Mouse (Mus musculus): ENCODE results near the gene Cd22. TPM values are rescaled to one million over a fixed set of nuclear protein-coding genes. Genes with fewer than 3 reads are reported as not detected.
A peak's percentile ranks its signal among the peaks of the same experiment; 100 is the strongest.
"Not testable (repeated sequence)": the region's sequence is repeated elsewhere in the genome, so short reads cannot be mapped to it uniquely, and the experiment has no call there.

The Cd22 gene
- total RNA-seq (2014; fragmentation: Nextera tagmentation) (4.0 and 8.6 TPM in 2 replicates), total RNA-seq (2017) (0.27 TPM in 1 of 2 replicates, not detected in the other)

GRCm38 (mm10) chr7:30880176-30880575 is at the start of gene Cd22:
Gene Cd22, minus strand, starts transcription at chr7:30880342.
- no peak for ATAC-seq (replicated peaks; ENCODE audit: low FRiP score, low TSS enrichment, poor library complexity, severe bottlenecking)

GRCm38 (mm10) chr7:30924581-30924980 is 44.4 kb upstream of the Cd22 start, which contains the start of gene Hamp2:
Gene Hamp2, minus strand, starts transcription at chr7:30924681.
- not testable (repeated sequence) for ATAC-seq (replicated peaks; ENCODE audit: low FRiP score, low TSS enrichment, poor library complexity, severe bottlenecking)

GRCm38 (mm10) chr7:30924071-30924470 is 43.9 kb upstream of the Cd22 start:
- ATAC-seq (replicated peaks; ENCODE audit: low FRiP score, low TSS enrichment, poor library complexity, severe bottlenecking), result no peak

- not testable (repeated sequence) for ATAC-seq (replicated peaks; ENCODE audit: low FRiP score, low TSS enrichment, poor library complexity, severe bottlenecking)
Observed at GRCm38 (mm10) chr7:30922490-30922889, 42.3 kb upstream of the Cd22 start.

- peak; percentile 92 for ATAC-seq (replicated peaks; ENCODE audit: low FRiP score, low TSS enrichment, poor library complexity, severe bottlenecking)
Observed at GRCm38 (mm10) chr7:30920217-30920616, 40.1 kb upstream of the Cd22 start.

- no peak for ATAC-seq (replicated peaks; ENCODE audit: low FRiP score, low TSS enrichment, poor library complexity, severe bottlenecking)
Observed at GRCm38 (mm10) chr7:30917219-30917618, 37.1 kb upstream of the Cd22 start.

GRCm38 (mm10) chr7:30916713-30917112 is 36.6 kb upstream of the Cd22 start:
- ATAC-seq (replicated peaks; ENCODE audit: low FRiP score, low TSS enrichment, poor library complexity, severe bottlenecking), result no peak

GRCm38 (mm10) chr7:30914732-30915131 is 34.6 kb upstream of the Cd22 start, which contains the start of gene Mag:
Gene Mag, minus strand, starts transcription at chr7:30914873.
- ATAC-seq (replicated peaks; ENCODE audit: low FRiP score, low TSS enrichment, poor library complexity, severe bottlenecking), result no peak

- ATAC-seq (replicated peaks; ENCODE audit: low FRiP score, low TSS enrichment, poor library complexity, severe bottlenecking), result no peak
Observed at GRCm38 (mm10) chr7:30909773-30910172, 29.6 kb upstream of the Cd22 start.

- no peak for ATAC-seq (replicated peaks; ENCODE audit: low FRiP score, low TSS enrichment, poor library complexity, severe bottlenecking)
Observed at GRCm38 (mm10) chr7:30908992-30909431, 28.9 kb upstream of the Cd22 start.

- ATAC-seq (replicated peaks; ENCODE audit: low FRiP score, low TSS enrichment, poor library complexity, severe bottlenecking), result no peak
Observed at GRCm38 (mm10) chr7:30908277-30908991, 28.3 kb upstream of the Cd22 start.

GRCm38 (mm10) chr7:30904042-30904441 is 23.9 kb upstream of the Cd22 start:
- no peak for ATAC-seq (replicated peaks; ENCODE audit: low FRiP score, low TSS enrichment, poor library complexity, severe bottlenecking)

- no peak for ATAC-seq (replicated peaks; ENCODE audit: low FRiP score, low TSS enrichment, poor library complexity, severe bottlenecking)
Observed at GRCm38 (mm10) chr7:30895217-30895616, 15.1 kb upstream of the Cd22 start.

GRCm38 (mm10) chr7:30892515-30892914 is 12.4 kb upstream of the Cd22 start:
- no peak for ATAC-seq (replicated peaks; ENCODE audit: low FRiP score, low TSS enrichment, poor library complexity, severe bottlenecking)

- ATAC-seq (replicated peaks; ENCODE audit: low FRiP score, low TSS enrichment, poor library complexity, severe bottlenecking), result no peak
Observed at GRCm38 (mm10) chr7:30891746-30892145, 11.6 kb upstream of the Cd22 start.

GRCm38 (mm10) chr7:30890681-30891080 is 10.5 kb upstream of the Cd22 start:
- ATAC-seq (replicated peaks; ENCODE audit: low FRiP score, low TSS enrichment, poor library complexity, severe bottlenecking), result no peak

GRCm38 (mm10) chr7:30888786-30889185 is 8.6 kb upstream of the Cd22 start:
- no peak for ATAC-seq (replicated peaks; ENCODE audit: low FRiP score, low TSS enrichment, poor library complexity, severe bottlenecking)

- no peak for ATAC-seq (replicated peaks; ENCODE audit: low FRiP score, low TSS enrichment, poor library complexity, severe bottlenecking)
Observed at GRCm38 (mm10) chr7:30887568-30888188, 7.5 kb upstream of the Cd22 start.

GRCm38 (mm10) chr7:30886852-30887251 is 6.7 kb upstream of the Cd22 start:
- no peak for ATAC-seq (replicated peaks; ENCODE audit: low FRiP score, low TSS enrichment, poor library complexity, severe bottlenecking)

- ATAC-seq (replicated peaks; ENCODE audit: low FRiP score, low TSS enrichment, poor library complexity, severe bottlenecking), result no peak
Observed at GRCm38 (mm10) chr7:30884047-30884446, 3.9 kb upstream of the Cd22 start.

- no peak for ATAC-seq (replicated peaks; ENCODE audit: low FRiP score, low TSS enrichment, poor library complexity, severe bottlenecking)
Observed at GRCm38 (mm10) chr7:30881367-30881766, 1.2 kb upstream of the Cd22 start.

All from megakaryocyte-erythroid progenitor cell, adult 5-6 weeks (primary cell).